Mouse (Mus musculus): ENCODE results near the gene Vps37b.

Vps37b gene

GRCm38 (mm10) chr5:124046741-124047401 is 14.8 kb upstream of the Vps37b start:
- in situ Hi-C loops (cut with MboI, MseI) = no loop called here

- in situ Hi-C loops (cut with MboI, MseI) = no loop called here
Observed at GRCm38 (mm10) chr5:124045453-124046010, 13.5 kb upstream of the Vps37b start.

GRCm38 (mm10) chr5:124043999-124044398 is 11.9 kb upstream of the Vps37b start:
- in situ Hi-C loops (cut with MboI, MseI) = no loop called here

- in situ Hi-C loops (cut with MboI, MseI) = no loop called here
Observed at GRCm38 (mm10) chr5:124043212-124043978, 11.3 kb upstream of the Vps37b start.

- in situ Hi-C loops (cut with MboI, MseI) = no loop called here
Observed at GRCm38 (mm10) chr5:124041097-124041496, 9.0 kb upstream of the Vps37b start.

- in situ Hi-C loops (cut with MboI, MseI) = no loop called here
Observed at GRCm38 (mm10) chr5:124039602-124040001, 7.5 kb upstream of the Vps37b start.

GRCm38 (mm10) chr5:124036836-124037235 is 4.8 kb upstream of the Vps37b start:
- in situ Hi-C loops (cut with MboI, MseI) = no loop called here

GRCm38 (mm10) chr5:124036341-124036740 is 4.3 kb upstream of the Vps37b start:
- in situ Hi-C loops (cut with MboI, MseI) = no loop called here

- in situ Hi-C loops (cut with MboI, MseI) = no loop called here
Observed at GRCm38 (mm10) chr5:124035806-124036205, 3.7 kb upstream of the Vps37b start.

- in situ Hi-C loops (cut with MboI, MseI) = no loop called here
Observed at GRCm38 (mm10) chr5:124035406-124035805, 3.3 kb upstream of the Vps37b start.

- in situ Hi-C loops (cut with MboI, MseI) = loop anchor here (5.0 kb wide), 1 partner anchor 48 kb away; no protein-coding TSS in a partner anchor
Observed at GRCm38 (mm10) chr5:124034471-124034870, 2.4 kb upstream of the Vps37b start.

- in situ Hi-C loops (cut with MboI, MseI) = loop anchor here (5.0 kb wide), 1 partner anchor 51 kb away; no protein-coding TSS in a partner anchor
Observed at GRCm38 (mm10) chr5:124031068-124031955, 758 bp downstream of the Vps37b start.

GRCm38 (mm10) chr5:124030386-124031067 is 1.5 kb downstream of the Vps37b start:
- in situ Hi-C loops (cut with MboI, MseI) = loop anchor here (5.0 kb wide), 1 partner anchor 52 kb away; no protein-coding TSS in a partner anchor

GRCm38 (mm10) chr5:124029220-124030035 is 2.6 kb downstream of the Vps37b start:
- in situ Hi-C loops (cut with MboI, MseI) = loop anchor here (5.0 kb wide), 1 partner anchor 53 kb away; no protein-coding TSS in a partner anchor

- in situ Hi-C loops (cut with MboI, MseI) = no loop called here
Observed at GRCm38 (mm10) chr5:124028680-124029079, 3.4 kb downstream of the Vps37b start.

- in situ Hi-C loops (cut with MboI, MseI) = no loop called here
Observed at GRCm38 (mm10) chr5:124027702-124028470, 4.2 kb downstream of the Vps37b start.

GRCm38 (mm10) chr5:124026568-124026967 is 5.5 kb downstream of the Vps37b start:
- in situ Hi-C loops (cut with MboI, MseI) = no loop called here

- in situ Hi-C loops (cut with MboI, MseI) = no loop called here
Observed at GRCm38 (mm10) chr5:124025587-124026441, 6.3 kb downstream of the Vps37b start.

All from regulatory T cell (primary cell).